Mouse (Mus musculus): ENCODE results near the gene Coil. TPM values are rescaled to one million over a fixed set of nuclear protein-coding genes. Genes with fewer than 3 reads are reported as not detected.

Gene Coil
- total and polyA plus RNA-seq, 2 experiments: 2.7 TPM

- WGBS: 62% methylated on average over 3 of the region's 3 CpGs
- no peak overlapping the region for H3K4me3 ChIP-seq (ENCODE audit: insufficient read depth, low read depth, low read length)
- H3K79me2 ChIP-seq (ENCODE audit: control insufficient read depth, insufficient read depth, low read length): peaks cover 19% of the 10 kb centered on the region
- TF ChIP-seq POLR2A (IDR thresholded peaks at IDR 0.05; ENCODE audit: extremely low read depth, insufficient read depth, low read length): no peak
- TF ChIP-seq CTCF (IDR thresholded peaks at IDR 0.05; ENCODE audit: low read depth, low read length): no peak
- no peak for DNase-seq (ENCODE audit: extremely low read depth, low read depth, low spot score)
- no peak overlapping the region for H3K9ac ChIP-seq (ENCODE audit: low read depth, low read length)
- no peaks in the 10 kb centered on the region for H3K36me3 ChIP-seq (ENCODE audit: control insufficient read depth, insufficient read depth, low read length)
- H3K27ac ChIP-seq (replicated peaks; ENCODE audit: insufficient read depth, low read depth, low read length): no peak overlapping the region
- H3K27me3 ChIP-seq (ENCODE audit: control insufficient read depth, insufficient read depth, low read length): no peaks in the 10 kb centered on the region
- H3K4me1 ChIP-seq (ENCODE audit: control insufficient read depth, insufficient read depth, low read length): peaks cover 13% of the 10 kb centered on the region
Observed at GRCm38 (mm10) chr11:88998406-88998805, 28.4 kb downstream of the Coil start.

GRCm38 (mm10) chr11:88998974-88999722 lies 29.1 kb downstream of the Coil start, which contains the start of gene Trim25:
TSS of gene Trim25 (plus strand) at chr11:88999376.
- peak within 1 kb of the TSS; percentile 72 for H3K4me3 ChIP-seq (ENCODE audit: insufficient read depth, low read depth, low read length)
- H3K27me3 ChIP-seq (ENCODE audit: control insufficient read depth, insufficient read depth, low read length): no peaks in the 10 kb centered on the region
- peak within 1 kb of the TSS; percentile 75 for H3K27ac ChIP-seq (replicated peaks; ENCODE audit: insufficient read depth, low read depth, low read length)
- H3K4me1 ChIP-seq (ENCODE audit: control insufficient read depth, insufficient read depth, low read length): peaks cover 20% of the 10 kb centered on the region
- under 1% methylated on average over 48 of the region's 48 CpGs for WGBS
- H3K36me3 ChIP-seq (ENCODE audit: control insufficient read depth, insufficient read depth, low read length): no peaks in the 10 kb centered on the region
- DNase-seq (ENCODE audit: extremely low read depth, low read depth, low spot score): peak; percentile 94
- peaks cover 26% of the 10 kb centered on the region for H3K79me2 ChIP-seq (ENCODE audit: control insufficient read depth, insufficient read depth, low read length)
- TF ChIP-seq POLR2A (IDR thresholded peaks at IDR 0.05; ENCODE audit: extremely low read depth, insufficient read depth, low read length) (peak; percentile 99), CTCF (IDR thresholded peaks at IDR 0.05; ENCODE audit: low read depth, low read length) (no peak)
- peak within 1 kb of the TSS; percentile 94 for H3K9ac ChIP-seq (ENCODE audit: low read depth, low read length)

- TF ChIP-seq POLR2A (IDR thresholded peaks at IDR 0.05; ENCODE audit: extremely low read depth, insufficient read depth, low read length) (no peak), CTCF (IDR thresholded peaks at IDR 0.05; ENCODE audit: low read depth, low read length) (no peak)
- Histone ChIP-seq H3K27ac (replicated peaks; ENCODE audit: insufficient read depth, low read depth, low read length) (peak overlapping the region; percentile 75), H3K27me3 (ENCODE audit: control insufficient read depth, insufficient read depth, low read length) (no peaks in the 10 kb centered on the region), H3K79me2 (ENCODE audit: control insufficient read depth, insufficient read depth, low read length) (peaks cover 31% of the 10 kb centered on the region), H3K36me3 (ENCODE audit: control insufficient read depth, insufficient read depth, low read length) (peaks cover under 1% of the 10 kb centered on the region; the same call in 1 of the 2 replicates), H3K9ac (ENCODE audit: low read depth, low read length) (peak overlapping the region; percentile 94), H3K4me3 (ENCODE audit: insufficient read depth, low read depth, low read length) (peak overlapping the region; percentile 72), H3K4me1 (ENCODE audit: control insufficient read depth, insufficient read depth, low read length) (peaks cover 26% of the 10 kb centered on the region)
- peak; percentile 80 for DNase-seq (ENCODE audit: extremely low read depth, low read depth, low spot score)
- 1% methylated on average over 33 of the region's 33 CpGs for WGBS
Observed at GRCm38 (mm10) chr11:88999723-89000526, 29.9 kb downstream of the Coil start.

GRCm38 (mm10) chr11:89000527-89000819 lies 30.4 kb downstream of the Coil start:
- H3K4me1 ChIP-seq (ENCODE audit: control insufficient read depth, insufficient read depth, low read length): peaks cover 26% of the 10 kb centered on the region
- no peak for DNase-seq (ENCODE audit: extremely low read depth, low read depth, low spot score)
- H3K27ac ChIP-seq (replicated peaks; ENCODE audit: insufficient read depth, low read depth, low read length): peak overlapping the region; percentile 75
- H3K79me2 ChIP-seq (ENCODE audit: control insufficient read depth, insufficient read depth, low read length): peaks cover 33% of the 10 kb centered on the region
- no peaks in the 10 kb centered on the region for H3K27me3 ChIP-seq (ENCODE audit: control insufficient read depth, insufficient read depth, low read length)
- H3K36me3 ChIP-seq (ENCODE audit: control insufficient read depth, insufficient read depth, low read length): peaks cover 5% of the 10 kb centered on the region; the same call in 1 of the 2 replicates
- peak overlapping the region; percentile 94 for H3K9ac ChIP-seq (ENCODE audit: low read depth, low read length)
- H3K4me3 ChIP-seq (ENCODE audit: insufficient read depth, low read depth, low read length): peak overlapping the region; percentile 72
- no peak for TF ChIP-seq CTCF (IDR thresholded peaks at IDR 0.05; ENCODE audit: low read depth, low read length)
- TF ChIP-seq POLR2A (IDR thresholded peaks at IDR 0.05; ENCODE audit: extremely low read depth, insufficient read depth, low read length): no peak

GRCm38 (mm10) chr11:89001569-89001968 lies 31.5 kb downstream of the Coil start:
- Histone ChIP-seq H3K79me2 (ENCODE audit: control insufficient read depth, insufficient read depth, low read length) (peaks cover 34% of the 10 kb centered on the region), H3K36me3 (ENCODE audit: control insufficient read depth, insufficient read depth, low read length) (peaks cover 16% of the 10 kb centered on the region), H3K4me3 (ENCODE audit: insufficient read depth, low read depth, low read length) (peak overlapping the region; percentile 72), H3K27me3 (ENCODE audit: control insufficient read depth, insufficient read depth, low read length) (no peaks in the 10 kb centered on the region), H3K4me1 (ENCODE audit: control insufficient read depth, insufficient read depth, low read length) (peaks cover 29% of the 10 kb centered on the region), H3K27ac (replicated peaks; ENCODE audit: insufficient read depth, low read depth, low read length) (peak overlapping the region; percentile 75), H3K9ac (ENCODE audit: low read depth, low read length) (peak overlapping the region; percentile 75)
- 31% methylated on average over 7 of the region's 7 CpGs for WGBS
- TF ChIP-seq CTCF (IDR thresholded peaks at IDR 0.05; ENCODE audit: low read depth, low read length) (no peak), POLR2A (IDR thresholded peaks at IDR 0.05; ENCODE audit: extremely low read depth, insufficient read depth, low read length) (no peak)
- no peak for DNase-seq (ENCODE audit: extremely low read depth, low read depth, low spot score)
